Mouse (Mus musculus) midbrain, postnatal 0 days (tissue): ENCODE measurements around the gene Def6. TPM values are rescaled to one million over a fixed set of nuclear protein-coding genes. Genes with fewer than 3 reads are reported as not detected.
A peak's percentile ranks its signal among the peaks of the same experiment; 100 is the strongest.

Source experiments
- ATAC-seq: fragments of 200-750 bp; cut with Nextera tagmentation; 2 replicates; pipeline ENCODE4 v1.8.0; 2017; ENCODE audit warnings: moderate number of reproducible peaks, mild to moderate bottlenecking, moderate TSS enrichment, moderate library complexity; ENCODE audit not compliant: low FRiP score
- DNase-seq: peaks from one replicate; pipeline ENCODE4 v3.0.0-alpha.2; 2015; ENCODE audit warnings: low spot score
- H3K27ac ChIP-seq: fragments of 300-500 bp; sonication (generic); 2 replicates; pipeline ENCODE4 v1.5.1; 2014; ENCODE audit warnings: low read depth, mild to moderate bottlenecking, low read length, mixed read lengths
- H3K27me3 ChIP-seq: fragments of 300-500 bp; sonication (generic); 2 replicates; pipeline ENCODE4 v1.6.1; 2014; ENCODE audit warnings: low read length, control low read depth, mixed read lengths; ENCODE audit not compliant: insufficient read depth
- H3K36me3 ChIP-seq: fragments of 300-500 bp; sonication (generic); 2 replicates; pipeline ENCODE4 v1.6.1; 2014; ENCODE audit warnings: low read length, control low read depth, mixed read lengths; ENCODE audit not compliant: insufficient read depth
- H3K4me1 ChIP-seq: fragments of 300-500 bp; sonication (generic); 2 replicates; pipeline ENCODE4 v1.6.1; 2014; ENCODE audit warnings: mild to moderate bottlenecking, control low read depth, antibody characterized with exemption, low read length, mixed read lengths; ENCODE audit not compliant: insufficient read depth
- H3K4me2 ChIP-seq: fragments of 300-500 bp; sonication (generic); 2 replicates; pipeline ENCODE4 v1.6.1; 2014; ENCODE audit warnings: low read depth, mild to moderate bottlenecking, low read length, mixed read lengths; ENCODE audit not compliant: poor library complexity, severe bottlenecking
- H3K4me3 ChIP-seq: fragments of 300-500 bp; sonication (generic); 2 replicates; pipeline ENCODE4 v1.5.1; 2014; ENCODE audit warnings: low read depth, mild to moderate bottlenecking, low read length, moderate library complexity
- H3K9ac ChIP-seq: fragments of 300-500 bp; sonication (generic); replicated peaks from 2 replicates; pipeline ENCODE4 v1.6.1; 2014; ENCODE audit warnings: mild to moderate bottlenecking, low read length, moderate library complexity, mixed read lengths; ENCODE audit not compliant: poor library complexity, severe bottlenecking
- H3K9me3 ChIP-seq: fragments of 300-500 bp; sonication (generic); 2 replicates; pipeline ENCODE4 v1.6.1; 2016; ENCODE audit warnings: low read length, control low read depth
- CTCF ChIP-seq: IDR thresholded peaks from 2 replicates; pipeline ENCODE4 v1.5.1; 2016; ENCODE audit warnings: antibody characterized with exemption, mild to moderate bottlenecking
- WGBS: fragments of 180-500 bp; shearing (Covaris S2); extraction: QIAGEN DNeasy Blood & Tissue Kit; methylation state at CpG from one replicate; pipeline ENCODE4 v1.1.7; 2014; 5-methylcytosine and 5-hydroxymethylcytosine counted together
- polyA plus RNA-seq: library from polyadenylated mRNA; unstranded; fragments of >200 nt; fragmentation: Nextera tagmentation; extraction: Ambion mirVana; gene quantifications from 2 replicates; pipeline ENCODE4 v1.2.1, GENCODE M21; 2015
- total RNA-seq: library from RNA; depleted of rRNA; stranded (reverse); fragments of >200 nt; gene quantifications from 2 replicates; pipeline ENCODE4 v1.2.3, GENCODE M21; 2014

Gene Def6
- total and polyA plus RNA-seq, 2 experiments from 2014 or later = 6.7 to 8.3 TPM

DNA sequence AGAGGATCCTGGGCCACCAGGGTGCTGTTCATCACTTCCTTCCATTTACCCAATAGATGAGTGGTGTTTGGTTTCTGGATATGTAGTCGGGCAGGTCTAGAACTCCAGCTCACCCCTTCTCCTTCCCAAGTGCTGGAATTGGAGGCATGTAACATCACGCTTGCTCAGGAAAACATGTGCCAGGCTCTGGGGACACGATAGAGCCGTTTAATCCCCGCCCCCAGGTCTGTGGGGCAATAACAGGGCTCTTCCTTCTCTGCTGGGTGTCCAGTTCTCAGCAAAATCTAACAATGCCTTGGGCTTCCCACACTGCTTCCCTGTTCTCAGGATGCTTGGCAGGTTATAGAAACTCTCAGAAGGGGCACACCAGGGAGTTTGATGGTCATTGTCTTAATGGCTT is 29.8 kb downstream of the Def6 start:
- Histone ChIP-seq H3K4me2 (no peak overlapping the region), H3K9ac (no peak overlapping the region), H3K4me1 (peaks cover 5% of the 10 kb centered on the region; the same call in 1 of the 2 replicates), H3K27ac (no peak overlapping the region), H3K4me3 (no peak overlapping the region), H3K9me3 (no peaks in the 10 kb centered on the region), H3K36me3 (peaks cover 3% of the 10 kb centered on the region; the same call in 1 of the 2 replicates), H3K27me3 (no peaks in the 10 kb centered on the region)
- DNase-seq (no peak), ATAC-seq (no peak)
- TF ChIP-seq CTCF = no peak
- 56% methylated on average over 5 of the region's 5 CpGs for WGBS

DNA sequence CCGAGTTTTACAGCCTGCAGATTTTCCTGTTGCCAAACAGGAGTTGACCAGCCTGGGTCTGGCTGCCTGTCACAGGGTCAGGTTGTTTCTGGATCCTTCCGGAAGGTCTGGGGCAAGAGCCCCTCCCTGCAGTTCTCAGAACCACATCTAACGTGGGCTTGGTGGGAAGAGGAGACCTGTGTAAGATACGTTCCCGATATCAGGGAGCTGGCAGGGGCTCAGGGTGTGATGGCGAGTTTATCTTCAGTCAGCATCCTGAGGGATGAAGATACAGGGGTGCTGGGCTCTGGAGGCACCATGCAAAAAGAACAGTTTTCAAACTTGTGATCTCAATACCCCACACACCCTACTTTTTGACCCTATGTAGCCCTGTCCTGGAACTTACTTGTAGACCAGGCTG is 30.3 kb downstream of the Def6 start:
- Histone ChIP-seq H3K27ac (no peak overlapping the region), H3K4me2 (no peak overlapping the region), H3K4me1 (peaks cover 5% of the 10 kb centered on the region; the same call in 1 of the 2 replicates), H3K27me3 (no peaks in the 10 kb centered on the region), H3K36me3 (peaks cover 3% of the 10 kb centered on the region; the same call in 1 of the 2 replicates), H3K9me3 (no peaks in the 10 kb centered on the region), H3K4me3 (no peak overlapping the region), H3K9ac (no peak overlapping the region)
- no peak for ATAC-seq
- TF ChIP-seq CTCF = no peak
- DNase-seq = no peak
- 62% methylated on average over 6 of the region's 6 CpGs for WGBS

DNA sequence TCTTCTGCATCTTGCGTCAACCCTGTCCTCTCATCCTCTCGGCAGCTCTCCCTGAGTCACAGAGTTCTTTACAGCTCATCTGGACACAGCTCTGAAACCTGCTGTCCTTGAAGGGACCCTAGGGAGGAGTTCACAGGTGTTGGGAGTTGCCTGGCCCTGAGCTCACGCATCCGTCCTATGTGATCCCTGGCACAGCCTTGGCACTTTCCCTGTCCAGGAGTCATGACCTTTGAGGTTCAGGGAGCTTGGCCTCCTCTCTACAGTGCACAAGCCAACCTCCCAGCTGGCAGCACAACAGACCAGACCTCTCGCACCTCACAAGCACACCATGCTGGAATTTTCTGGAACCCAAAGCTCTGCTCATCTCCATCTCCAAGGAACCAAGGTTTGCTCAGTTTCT is 33.3 kb downstream of the Def6 start:
- no peak for TF ChIP-seq CTCF
- DNase-seq (no peak), ATAC-seq (no peak)
- H3K27me3 ChIP-seq = no peaks in the 10 kb centered on the region
- peaks cover 5% of the 10 kb centered on the region; the same call in 1 of the 2 replicates for H3K4me1 ChIP-seq
- H3K36me3 ChIP-seq = peaks cover 3% of the 10 kb centered on the region; the same call in 1 of the 2 replicates
- no peak overlapping the region for H3K9ac ChIP-seq
- no peak overlapping the region for H3K4me3 ChIP-seq
- 100% methylated on average over 5 of the region's 5 CpGs for WGBS
- no peak overlapping the region for H3K27ac ChIP-seq
- H3K4me2 ChIP-seq = no peak overlapping the region
- no peaks in the 10 kb centered on the region for H3K9me3 ChIP-seq

DNA sequence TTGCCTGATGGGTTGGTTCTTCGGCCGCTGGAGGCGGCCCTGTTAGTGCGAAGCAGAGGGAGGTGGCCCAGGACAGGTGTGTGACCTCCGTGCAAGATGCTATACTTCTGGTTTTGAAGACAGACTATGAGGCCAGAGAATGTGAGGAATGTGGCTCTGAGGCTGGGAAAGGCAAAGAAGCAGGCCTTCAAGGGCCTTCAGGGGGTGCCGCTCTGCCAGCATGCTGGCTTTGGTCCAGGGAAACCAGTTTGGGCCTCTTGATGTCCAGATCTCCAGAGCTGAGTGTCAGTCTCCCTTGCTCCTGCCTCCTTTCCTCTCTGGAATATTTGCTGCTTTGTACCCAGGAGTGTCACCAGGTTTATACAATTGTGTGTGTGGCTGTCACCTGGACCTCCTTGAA is 34.7 kb downstream of the Def6 start:
- no peak for ATAC-seq
- no peak for TF ChIP-seq CTCF
- Histone ChIP-seq H3K9ac (no peak overlapping the region), H3K27ac (no peak overlapping the region), H3K27me3 (no peaks in the 10 kb centered on the region), H3K4me2 (no peak overlapping the region), H3K9me3 (no peaks in the 10 kb centered on the region), H3K4me1 (no peaks in the 10 kb centered on the region), H3K36me3 (peaks cover 3% of the 10 kb centered on the region; the same call in 1 of the 2 replicates), H3K4me3 (no peak overlapping the region)
- no peak for DNase-seq
- WGBS = 91% methylated on average over 6 of the region's 6 CpGs

DNA sequence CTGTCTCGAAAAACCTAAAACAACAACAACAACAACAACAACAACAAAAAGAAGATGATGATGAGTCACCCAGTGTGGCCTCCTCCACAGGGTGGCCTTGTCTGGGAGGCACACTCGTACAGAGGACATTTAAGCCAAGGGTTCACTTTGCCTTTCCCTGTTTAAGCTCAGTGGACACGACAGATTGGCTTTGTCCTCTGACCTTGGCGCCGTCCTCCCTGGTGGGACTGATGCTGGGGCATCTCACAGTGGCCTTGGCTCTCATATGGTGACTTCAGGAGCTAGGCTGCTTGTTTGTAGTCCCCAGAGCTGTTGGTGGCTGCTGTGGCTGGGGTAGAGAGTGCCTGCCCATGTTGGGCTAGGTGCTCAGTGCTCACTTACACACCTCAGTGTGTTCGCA is 36.6 kb downstream of the Def6 start:
- 74% methylated on average over 6 of the region's 6 CpGs for WGBS
- H3K4me1 ChIP-seq = no peaks in the 10 kb centered on the region
- H3K4me3 ChIP-seq = no peak overlapping the region
- H3K36me3 ChIP-seq = peaks cover 3% of the 10 kb centered on the region; the same call in 1 of the 2 replicates
- H3K27ac ChIP-seq = peak overlapping the region; percentile 26; the same call in 1 of the 2 replicates
- no peak for TF ChIP-seq CTCF
- ATAC-seq = no peak
- no peak overlapping the region for H3K4me2 ChIP-seq
- H3K27me3 ChIP-seq = no peaks in the 10 kb centered on the region
- H3K9ac ChIP-seq = no peak overlapping the region
- no peak for DNase-seq
- H3K9me3 ChIP-seq = no peaks in the 10 kb centered on the region

DNA sequence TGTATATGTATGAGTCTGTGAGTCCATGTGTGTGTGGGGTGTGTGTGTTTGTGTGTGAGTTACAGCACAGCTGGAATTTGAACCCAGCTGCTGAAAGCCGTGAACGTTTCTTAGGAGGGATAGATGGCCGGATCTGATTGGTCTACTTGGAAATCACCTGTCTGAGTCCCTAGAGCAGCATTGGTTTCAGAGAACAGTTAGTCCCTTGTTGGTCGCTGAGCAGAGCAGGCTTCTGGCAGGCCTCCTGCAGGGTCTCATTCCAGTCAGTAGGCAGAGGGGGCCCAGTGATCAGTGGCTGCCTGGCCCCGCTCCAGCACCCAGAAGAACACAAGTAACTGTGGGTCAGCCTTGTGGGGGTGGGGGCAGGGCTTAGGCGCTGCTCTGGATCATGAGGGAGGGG is 37.1 kb downstream of the Def6 start:
- Histone ChIP-seq H3K4me3 (no peak overlapping the region), H3K36me3 (peaks cover 3% of the 10 kb centered on the region; the same call in 1 of the 2 replicates), H3K4me1 (no peaks in the 10 kb centered on the region), H3K27ac (no peak overlapping the region), H3K4me2 (no peak overlapping the region), H3K9me3 (no peaks in the 10 kb centered on the region), H3K9ac (no peak overlapping the region), H3K27me3 (no peaks in the 10 kb centered on the region)
- ATAC-seq = peak; percentile 78; the same call in 1 of the 2 replicates
- TF ChIP-seq CTCF = no peak
- DNase-seq = peak; percentile 86
- 34% methylated on average over 6 of the region's 6 CpGs for whole genome bisulfite sequencing
